Mouse (Mus musculus) stomach, postnatal 0 days (tissue): ENCODE measurements around the gene Stap2.

ENCODE experiments used
- CTCF ChIP-seq: IDR thresholded peaks from 2 replicates; pipeline ENCODE4 v1.5.1; 2016; ENCODE audit warnings: antibody characterized with exemption, low read depth, mild to moderate bottlenecking, moderate library complexity
- EP300 ChIP-seq: optimal IDR thresholded peaks from 2 replicates; pipeline ENCODE3; 2016; ENCODE audit warnings: antibody characterized with exemption

DNA sequence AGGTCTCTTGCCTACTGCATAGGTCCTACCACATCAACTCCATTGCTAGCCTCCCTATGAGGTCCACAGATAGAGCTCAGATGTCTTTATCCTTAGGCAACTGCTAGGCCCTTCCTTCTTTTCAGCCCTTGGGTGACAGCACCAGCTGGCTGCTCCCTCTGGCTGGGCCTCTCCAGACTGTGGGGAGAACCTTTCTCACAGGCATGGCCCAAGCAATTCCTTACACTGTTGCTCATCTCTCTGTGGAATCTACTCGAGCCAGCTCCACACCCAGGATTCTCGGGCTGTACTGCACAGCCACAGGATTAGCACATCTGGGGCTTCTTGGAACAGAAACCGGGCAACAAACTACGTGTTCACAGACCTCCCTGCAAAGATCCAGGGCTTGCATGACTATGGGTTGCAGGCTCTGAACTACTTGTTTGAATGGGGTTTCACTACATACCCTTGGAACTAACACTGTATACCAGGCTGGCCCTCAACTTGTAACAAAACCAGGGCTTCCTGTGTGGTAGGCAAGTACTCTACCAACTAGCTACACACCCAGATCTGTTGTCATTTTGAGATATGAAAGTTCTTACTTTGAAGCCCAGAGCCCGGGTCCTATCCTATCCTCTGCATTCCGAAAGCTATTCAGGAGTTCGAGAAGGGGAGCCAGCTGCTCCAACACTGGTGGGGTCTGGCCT lies 28.8 kb upstream of the Stap2 start:
- no peak for TF ChIP-seq CTCF
- TF ChIP-seq EP300, result no peak
